Mouse (Mus musculus) lung, embryonic 15.5 days (tissue): ENCODE measurements around the gene Unc45a. TPM values are rescaled to one million over a fixed set of nuclear protein-coding genes. Genes with fewer than 3 reads are reported as not detected.

Source experiments
- polyA plus RNA-seq: library from polyadenylated mRNA; unstranded; fragments of >200 nt; fragmentation: Nextera tagmentation; extraction: Ambion mirVana; gene quantifications from 2 replicates; pipeline ENCODE4 v1.2.1, GENCODE M21; 2015

The Unc45a gene
- polyA plus RNA-seq, 1 experiment from 2014 or later = 42.2 TPM

Other genes with a start within 250 kb of the Unc45a start
- 690 and 692 TPM in 2 replicates for gene Idh2, start 225.6 kb downstream of the Unc45a start, polyA plus RNA-seq
- 13.7 and 14.9 TPM in 2 replicates for gene Sema4b, start 154.2 kb downstream of the Unc45a start, polyA plus RNA-seq
- 79.1 and 90.8 TPM in 2 replicates for gene Cib1, start 108.2 kb downstream of the Unc45a start, polyA plus RNA-seq
- gene Gdpgp1, start 108.1 kb downstream of the Unc45a start, polyA plus RNA-seq = 3.0 and 4.0 TPM in 2 replicates
- 0.73 and 0.93 TPM in 2 replicates for gene Ttll13, start 94.6 kb downstream of the Unc45a start, polyA plus RNA-seq
- 44.6 and 45.7 TPM in 2 replicates for gene Ngrn, start 79.8 kb downstream of the Unc45a start, polyA plus RNA-seq
- gene Vps33b, start 71.4 kb downstream of the Unc45a start, polyA plus RNA-seq = 9.5 and 11.1 TPM in 2 replicates
- gene Prc1, start 46.6 kb downstream of the Unc45a start, polyA plus RNA-seq = 170 and 177 TPM in 2 replicates
- gene Rccd1, start 16.6 kb downstream of the Unc45a start, polyA plus RNA-seq = 6.6 and 10.2 TPM in 2 replicates
- 19.6 and 21.2 TPM in 2 replicates for gene Hddc3, start 2.1 kb upstream of the Unc45a start, polyA plus RNA-seq
- 18.4 and 22.3 TPM in 2 replicates for gene Man2a2, start 30.4 kb upstream of the Unc45a start, polyA plus RNA-seq
- gene Fes, start 46.9 kb upstream of the Unc45a start, polyA plus RNA-seq = 15.2 and 17.8 TPM in 2 replicates
- gene Furin, start 64.4 kb upstream of the Unc45a start, polyA plus RNA-seq = 16.3 and 16.7 TPM in 2 replicates
- 28.0 and 29.6 TPM in 2 replicates for gene Blm, start 194.1 kb upstream of the Unc45a start, polyA plus RNA-seq